Mouse (Mus musculus) ES-Bruce4 (cell line): ENCODE measurements around the gene Mmp8. TPM values are rescaled to one million over a fixed set of nuclear protein-coding genes. Genes with fewer than 3 reads are reported as not detected.

ENCODE experiments used
- H3K27ac ChIP-seq: 2 replicates; pipeline ENCODE4 v1.5.1; 2012; ENCODE audit warnings: low read length, inconsistent platforms; ENCODE audit not compliant: insufficient read depth
- H3K27me3 ChIP-seq: 2 replicates; pipeline ENCODE4 v1.6.1; 2012; ENCODE audit warnings: mild to moderate bottlenecking, low read length, inconsistent platforms; ENCODE audit not compliant: control insufficient read depth, poor library complexity, insufficient read depth, severe bottlenecking
- H3K36me3 ChIP-seq: 2 replicates; pipeline ENCODE4 v1.6.1; 2012; ENCODE audit warnings: inconsistent platforms, mild to moderate bottlenecking, low read length, moderate library complexity; ENCODE audit not compliant: control insufficient read depth, poor library complexity, insufficient read depth, severe bottlenecking
- H3K4me1 ChIP-seq: one replicate; pipeline ENCODE4 v1.8.1; 2011; ENCODE audit warnings: low read length; ENCODE audit not compliant: control insufficient read depth, insufficient read depth
- H3K4me3 ChIP-seq: 2 replicates; pipeline ENCODE4 v1.5.1; 2011; ENCODE audit warnings: low read depth, mild to moderate bottlenecking, low read length
- H3K9ac ChIP-seq: 2 replicates; pipeline ENCODE4 v1.6.1; 2012; ENCODE audit warnings: low read depth, mild to moderate bottlenecking, inconsistent platforms; ENCODE audit not compliant: poor library complexity, severe bottlenecking
- H3K9me3 ChIP-seq: replicated peaks from 2 replicates; pipeline ENCODE4 v1.6.1; 2012; ENCODE audit warnings: mild to moderate bottlenecking, low read length, inconsistent platforms; ENCODE audit not compliant: control insufficient read depth, poor library complexity, insufficient read depth, severe bottlenecking
- CTCF ChIP-seq: IDR thresholded peaks from one replicate; pipeline ENCODE4 v1.8.1; 2011; ENCODE audit warnings: low read depth, low read length
- EP300 ChIP-seq: IDR thresholded peaks from 2 replicates; pipeline ENCODE4 v1.6.1; 2011; ENCODE audit warnings: low read depth, low read length; ENCODE audit not compliant: insufficient read depth
- POLR2A ChIP-seq: IDR thresholded peaks from one replicate; pipeline ENCODE4 v1.8.1; 2011; ENCODE audit warnings: low read length; ENCODE audit not compliant: insufficient read depth
- polyA plus RNA-seq: library from polyadenylated mRNA; stranded (reverse); fragments of >200 nt; gene quantifications from 2 replicates; pipeline ENCODE4 v1.2.4, GENCODE M21; 2011; ENCODE audit warnings: low read depth; ENCODE audit not compliant: missing spikeins, insufficient read depth, insufficient read length

The Mmp8 gene
- polyA plus RNA-seq, 1 experiment, result not detected

DNA sequence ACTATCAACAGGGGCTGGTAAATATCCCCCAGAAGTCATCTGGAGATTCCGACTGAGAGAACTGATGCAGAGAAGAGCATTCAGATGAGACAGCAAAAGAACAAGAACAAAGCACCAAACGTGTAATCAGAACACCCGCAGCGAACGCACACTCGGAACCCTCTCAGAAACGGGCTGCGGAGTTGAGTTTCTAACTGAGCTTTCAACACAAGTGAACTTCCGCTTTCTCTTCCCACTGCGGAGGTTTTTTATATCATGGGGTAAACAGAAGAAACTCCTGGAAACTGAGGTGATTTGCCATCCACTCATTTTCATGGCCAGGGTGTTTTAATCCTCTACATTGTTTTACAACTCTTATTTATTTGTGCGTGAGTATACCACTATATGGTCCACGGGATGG is 47.4 kb downstream of the Mmp8 start:
- no peaks in the 10 kb centered on the region for H3K4me1 ChIP-seq
- no peak overlapping the region for H3K4me3 ChIP-seq
- H3K9me3 ChIP-seq, result peaks cover 9% of the 10 kb centered on the region; the same call in 1 of the 2 replicates
- no peaks in the 10 kb centered on the region for H3K36me3 ChIP-seq
- H3K9ac ChIP-seq, result no peak overlapping the region
- TF ChIP-seq POLR2A (no peak), CTCF (no peak), EP300 (no peak)
- no peaks in the 10 kb centered on the region for H3K27me3 ChIP-seq
- H3K27ac ChIP-seq, result no peak overlapping the region

Other genes starting within 250 kb of the Mmp8 start
- gene Mmp12, start 214.1 kb upstream of the Mmp8 start, polyA plus RNA-seq, result 0.37 and 0.40 TPM in 2 replicates
- gene Mmp1b, start 170.4 kb upstream of the Mmp8 start, polyA plus RNA-seq, result not detected in 2 replicates
- 2.3 and 3.9 TPM in 2 replicates for gene Mmp3, start 112.6 kb upstream of the Mmp8 start, polyA plus RNA-seq
- not detected in 2 replicates for gene Mmp10, start 56.1 kb upstream of the Mmp8 start, polyA plus RNA-seq
- gene Mmp27, start 12.9 kb downstream of the Mmp8 start, polyA plus RNA-seq, result not detected in 2 replicates
- gene Mmp20, start 69.8 kb downstream of the Mmp8 start, polyA plus RNA-seq, result not detected in 2 replicates
- gene Mmp7, start 133.6 kb downstream of the Mmp8 start, polyA plus RNA-seq, result not detected in 2 replicates
- gene Tmem123, start 205.6 kb downstream of the Mmp8 start, polyA plus RNA-seq, result 60.2 and 62.0 TPM in 2 replicates